Mouse (Mus musculus) spleen, adult 10 weeks (tissue): Measurements from ENCODE around the gene Mrpl57. TPM values are rescaled to one million over a fixed set of nuclear protein-coding genes. Genes with fewer than 3 reads are reported as not detected.

Experiments used
- polyA plus RNA-seq: library from polyadenylated mRNA; stranded (reverse); fragments of 350-450 nt; fragmentation: Illumina TruSeq; extraction: RNeasy Lipid Tissue Mini Kit (QIAGEN cat#74804); gene quantifications from one replicate; pipeline ENCODE4 v1.2.3, GENCODE M21; 2015; ENCODE audit warnings: low replicate concordance; ENCODE audit not compliant: insufficient read depth

Gene Mrpl57
- 20.8 TPM for polyA plus RNA-seq

GRCm38 (mm10) chr14:57825788-57826751 is at the start of gene Mrpl57, which contains the start of gene Ska3:
Mrpl57 (plus strand) TSS chr14:57826234.
Ska3 (minus strand) TSS chr14:57826185.

GRCm38 (mm10) chr14:57797991-57798931 is 27.8 kb upstream of the Mrpl57 start, which contains the start of gene Sap18:
Sap18 (plus strand) TSS chr14:57798180.

Other genes starting within 250 kb of the Mrpl57 start
- gene Xpo4, start 160.8 kb upstream of the Mrpl57 start, polyA plus RNA-seq: 25.8 TPM
- gene Gm49361, start 80.1 kb upstream of the Mrpl57 start, polyA plus RNA-seq: not detected
- 35.5 TPM for gene Lats2, start 67.8 kb upstream of the Mrpl57 start, polyA plus RNA-seq
- gene Sap18, start 28.1 kb upstream of the Mrpl57 start, polyA plus RNA-seq: 177 TPM
- 5.0 TPM for gene Ska3, start within 50 bp of the Mrpl57 start, polyA plus RNA-seq
- gene Zdhhc20, start 64.0 kb downstream of the Mrpl57 start, polyA plus RNA-seq: 83.2 TPM
- 66.3 TPM for gene Micu2, start 173.0 kb downstream of the Mrpl57 start, polyA plus RNA-seq
- gene Fgf9, start 244.3 kb downstream of the Mrpl57 start, polyA plus RNA-seq: not detected